Mouse (Mus musculus): ENCODE results near the gene Klhl26. TPM values are rescaled to one million over a fixed set of nuclear protein-coding genes. Genes with fewer than 3 reads are reported as not detected.

The Klhl26 gene
- polyA plus RNA-seq (2014; fragmentation: Illumina TruSeq; extraction: RNeasy Lipid Tissue Mini Kit (QIAGEN cat#74804); ENCODE audit: low read depth, low replicate concordance): 2.3 TPM

GRCm38 (mm10) chr8:70476333-70477268 is at the start of gene Klhl26:
Klhl26 (minus strand) TSS chr8:70476968.

GRCm38 (mm10) chr8:70510228-70510915 is 33.6 kb upstream of the Klhl26 start, which contains the start of gene Uba52:
Uba52 (minus strand) TSS chr8:70510801.

GRCm38 (mm10) chr8:70506328-70507026 is 29.7 kb upstream of the Klhl26 start, which contains the start of gene Rex1bd:
Rex1bd (minus strand) TSS chr8:70506752.

GRCm38 (mm10) chr8:70492664-70493640 is 16.2 kb upstream of the Klhl26 start, which contains the start of gene Crlf1:
Crlf1 (plus strand) TSS chr8:70493158.

GRCm38 (mm10) chr8:70486941-70487520 is 10.3 kb upstream of the Klhl26 start, which contains the start of gene Tmem59l:
Tmem59l (minus strand) TSS chr8:70487358.

GRCm38 (mm10) chr8:70439055-70439847 is 37.5 kb downstream of the Klhl26 start, which contains the start of gene Crtc1:
Crtc1 (minus strand) TSS chr8:70439579.

Other genes with a start within 250 kb of the Klhl26 start
- 7.2 TPM for gene Sugp2, start 242.7 kb downstream of the Klhl26 start, polyA plus RNA-seq (2014; fragmentation: Illumina TruSeq; extraction: RNeasy Lipid Tissue Mini Kit (QIAGEN cat#74804); ENCODE audit: low read depth, low replicate concordance)
- 0.79 TPM for gene Armc6, start 242.5 kb downstream of the Klhl26 start, polyA plus RNA-seq (2014; fragmentation: Illumina TruSeq; extraction: RNeasy Lipid Tissue Mini Kit (QIAGEN cat#74804); ENCODE audit: low read depth, low replicate concordance)
- gene Homer3, start 194.1 kb downstream of the Klhl26 start, polyA plus RNA-seq (2014; fragmentation: Illumina TruSeq; extraction: RNeasy Lipid Tissue Mini Kit (QIAGEN cat#74804); ENCODE audit: low read depth, low replicate concordance): not detected
- 5.1 TPM for gene Ddx49, start 174.5 kb downstream of the Klhl26 start, polyA plus RNA-seq (2014; fragmentation: Illumina TruSeq; extraction: RNeasy Lipid Tissue Mini Kit (QIAGEN cat#74804); ENCODE audit: low read depth, low replicate concordance)
- gene Cope, start 174.4 kb downstream of the Klhl26 start, polyA plus RNA-seq (2014; fragmentation: Illumina TruSeq; extraction: RNeasy Lipid Tissue Mini Kit (QIAGEN cat#74804); ENCODE audit: low read depth, low replicate concordance): 1.3 TPM
- not detected for gene Cers1, start 161.2 kb downstream of the Klhl26 start, polyA plus RNA-seq (2014; fragmentation: Illumina TruSeq; extraction: RNeasy Lipid Tissue Mini Kit (QIAGEN cat#74804); ENCODE audit: low read depth, low replicate concordance)
- not detected for gene Gdf1, start 147.2 kb downstream of the Klhl26 start, polyA plus RNA-seq (2014; fragmentation: Illumina TruSeq; extraction: RNeasy Lipid Tissue Mini Kit (QIAGEN cat#74804); ENCODE audit: low read depth, low replicate concordance)
- 3.8 TPM for gene Upf1, start 123.7 kb downstream of the Klhl26 start, polyA plus RNA-seq (2014; fragmentation: Illumina TruSeq; extraction: RNeasy Lipid Tissue Mini Kit (QIAGEN cat#74804); ENCODE audit: low read depth, low replicate concordance)
- not detected for gene Comp, start 103.4 kb downstream of the Klhl26 start, polyA plus RNA-seq (2014; fragmentation: Illumina TruSeq; extraction: RNeasy Lipid Tissue Mini Kit (QIAGEN cat#74804); ENCODE audit: low read depth, low replicate concordance)
- gene Crtc1, start 37.4 kb downstream of the Klhl26 start, polyA plus RNA-seq (2014; fragmentation: Illumina TruSeq; extraction: RNeasy Lipid Tissue Mini Kit (QIAGEN cat#74804); ENCODE audit: low read depth, low replicate concordance): 2.8 TPM
- gene Tmem59l, start 10.4 kb upstream of the Klhl26 start, polyA plus RNA-seq (2014; fragmentation: Illumina TruSeq; extraction: RNeasy Lipid Tissue Mini Kit (QIAGEN cat#74804); ENCODE audit: low read depth, low replicate concordance): not detected
- gene Crlf1, start 16.2 kb upstream of the Klhl26 start, polyA plus RNA-seq (2014; fragmentation: Illumina TruSeq; extraction: RNeasy Lipid Tissue Mini Kit (QIAGEN cat#74804); ENCODE audit: low read depth, low replicate concordance): not detected
- gene Rex1bd, start 29.8 kb upstream of the Klhl26 start, polyA plus RNA-seq (2014; fragmentation: Illumina TruSeq; extraction: RNeasy Lipid Tissue Mini Kit (QIAGEN cat#74804); ENCODE audit: low read depth, low replicate concordance): 2.6 TPM
- 2.6 TPM for gene Uba52, start 33.8 kb upstream of the Klhl26 start, polyA plus RNA-seq (2014; fragmentation: Illumina TruSeq; extraction: RNeasy Lipid Tissue Mini Kit (QIAGEN cat#74804); ENCODE audit: low read depth, low replicate concordance)
- gene Fkbp8, start 50.8 kb upstream of the Klhl26 start, polyA plus RNA-seq (2014; fragmentation: Illumina TruSeq; extraction: RNeasy Lipid Tissue Mini Kit (QIAGEN cat#74804); ENCODE audit: low read depth, low replicate concordance): 8.5 TPM
- gene Kxd1, start 51.0 kb upstream of the Klhl26 start, polyA plus RNA-seq (2014; fragmentation: Illumina TruSeq; extraction: RNeasy Lipid Tissue Mini Kit (QIAGEN cat#74804); ENCODE audit: low read depth, low replicate concordance): 9.0 TPM
- 0.98 TPM for gene Ell, start 62.5 kb upstream of the Klhl26 start, polyA plus RNA-seq (2014; fragmentation: Illumina TruSeq; extraction: RNeasy Lipid Tissue Mini Kit (QIAGEN cat#74804); ENCODE audit: low read depth, low replicate concordance)
- gene Isyna1, start 117.4 kb upstream of the Klhl26 start, polyA plus RNA-seq (2014; fragmentation: Illumina TruSeq; extraction: RNeasy Lipid Tissue Mini Kit (QIAGEN cat#74804); ENCODE audit: low read depth, low replicate concordance): not detected
- not detected for gene Ssbp4, start 131.9 kb upstream of the Klhl26 start, polyA plus RNA-seq (2014; fragmentation: Illumina TruSeq; extraction: RNeasy Lipid Tissue Mini Kit (QIAGEN cat#74804); ENCODE audit: low read depth, low replicate concordance)
- not detected for gene Lrrc25, start 139.2 kb upstream of the Klhl26 start, polyA plus RNA-seq (2014; fragmentation: Illumina TruSeq; extraction: RNeasy Lipid Tissue Mini Kit (QIAGEN cat#74804); ENCODE audit: low read depth, low replicate concordance)
- not detected for gene Gdf15, start 155.5 kb upstream of the Klhl26 start, polyA plus RNA-seq (2014; fragmentation: Illumina TruSeq; extraction: RNeasy Lipid Tissue Mini Kit (QIAGEN cat#74804); ENCODE audit: low read depth, low replicate concordance)
- 13.4 TPM for gene Pgpep1, start 183.4 kb upstream of the Klhl26 start, polyA plus RNA-seq (2014; fragmentation: Illumina TruSeq; extraction: RNeasy Lipid Tissue Mini Kit (QIAGEN cat#74804); ENCODE audit: low read depth, low replicate concordance)
- gene Lsm4, start 196.3 kb upstream of the Klhl26 start, polyA plus RNA-seq (2014; fragmentation: Illumina TruSeq; extraction: RNeasy Lipid Tissue Mini Kit (QIAGEN cat#74804); ENCODE audit: low read depth, low replicate concordance): not detected
- 44.0 TPM for gene Jund, start 222.0 kb upstream of the Klhl26 start, polyA plus RNA-seq (2014; fragmentation: Illumina TruSeq; extraction: RNeasy Lipid Tissue Mini Kit (QIAGEN cat#74804); ENCODE audit: low read depth, low replicate concordance)
- gene Iqcn, start 226.5 kb upstream of the Klhl26 start, polyA plus RNA-seq (2014; fragmentation: Illumina TruSeq; extraction: RNeasy Lipid Tissue Mini Kit (QIAGEN cat#74804); ENCODE audit: low read depth, low replicate concordance): not detected
- 31.1 TPM for gene Gm3336, start 241.6 kb upstream of the Klhl26 start, polyA plus RNA-seq (2014; fragmentation: Illumina TruSeq; extraction: RNeasy Lipid Tissue Mini Kit (QIAGEN cat#74804); ENCODE audit: low read depth, low replicate concordance)
- gene Pde4c, start 246.8 kb upstream of the Klhl26 start, polyA plus RNA-seq (2014; fragmentation: Illumina TruSeq; extraction: RNeasy Lipid Tissue Mini Kit (QIAGEN cat#74804); ENCODE audit: low read depth, low replicate concordance): 0.19 TPM

Measured in sigmoid colon, adult 10 weeks (tissue).